Mouse (Mus musculus) hindbrain, embryonic 15.5 days (tissue): ENCODE results near the gene Apeh. TPM values are rescaled to one million over a fixed set of nuclear protein-coding genes. Genes with fewer than 3 reads are reported as not detected.
"Not testable (repeated sequence)": the region's sequence is repeated elsewhere in the genome, so short reads cannot be mapped to it uniquely, and the experiment has no call there.

Source experiments
- ATAC-seq: fragments of 200-750 bp; cut with Nextera tagmentation; 2 replicates; pipeline ENCODE4 v1.8.0; 2017; ENCODE audit warnings: low read depth, moderate number of reproducible peaks, moderate TSS enrichment; ENCODE audit not compliant: low FRiP score
- H3K27ac ChIP-seq: fragments of 300-500 bp; sonication (generic); replicated peaks from 2 replicates; pipeline ENCODE4 v1.5.1; 2015; ENCODE audit warnings: mild to moderate bottlenecking, inconsistent platforms
- H3K27me3 ChIP-seq: fragments of 300-500 bp; sonication (generic); 2 replicates; pipeline ENCODE4 v1.6.1; 2015; ENCODE audit warnings: control low read depth, inconsistent platforms
- H3K36me3 ChIP-seq: fragments of 300-500 bp; sonication (generic); 2 replicates; pipeline ENCODE4 v1.6.1; 2015; ENCODE audit warnings: control low read depth, inconsistent platforms
- H3K4me1 ChIP-seq: fragments of 300-500 bp; sonication (generic); replicated peaks from 2 replicates; pipeline ENCODE4 v1.6.1; 2015; ENCODE audit warnings: control low read depth, inconsistent platforms
- H3K4me2 ChIP-seq: fragments of 300-500 bp; sonication (generic); 2 replicates; pipeline ENCODE4 v1.6.1; 2015; ENCODE audit warnings: moderate library complexity, mild to moderate bottlenecking, inconsistent platforms
- H3K4me3 ChIP-seq: fragments of 300-500 bp; sonication (generic); 2 replicates; pipeline ENCODE4 v1.5.1; 2015; ENCODE audit warnings: mild to moderate bottlenecking, inconsistent platforms
- H3K9ac ChIP-seq: fragments of 300-500 bp; sonication (generic); 2 replicates; pipeline ENCODE4 v1.6.1; 2015; ENCODE audit warnings: inconsistent platforms
- H3K9me3 ChIP-seq: fragments of 300-500 bp; sonication (generic); 2 replicates; pipeline ENCODE4 v1.6.1; 2016; ENCODE audit warnings: control low read depth, inconsistent platforms
- WGBS: fragments of 180-500 bp; shearing (Covaris S2); methylation state at CpG from one replicate; pipeline ENCODE4 v1.1.7; 2015; 5-methylcytosine and 5-hydroxymethylcytosine counted together
- polyA plus RNA-seq: library from polyadenylated mRNA; unstranded; fragments of >200 nt; fragmentation: Nextera tagmentation; extraction: Ambion mirVana; gene quantifications from 2 replicates; pipeline ENCODE4 v1.2.1, GENCODE M21; 2015

Apeh gene
- 52.2 and 62.2 TPM in 2 replicates for polyA plus RNA-seq

DNA sequence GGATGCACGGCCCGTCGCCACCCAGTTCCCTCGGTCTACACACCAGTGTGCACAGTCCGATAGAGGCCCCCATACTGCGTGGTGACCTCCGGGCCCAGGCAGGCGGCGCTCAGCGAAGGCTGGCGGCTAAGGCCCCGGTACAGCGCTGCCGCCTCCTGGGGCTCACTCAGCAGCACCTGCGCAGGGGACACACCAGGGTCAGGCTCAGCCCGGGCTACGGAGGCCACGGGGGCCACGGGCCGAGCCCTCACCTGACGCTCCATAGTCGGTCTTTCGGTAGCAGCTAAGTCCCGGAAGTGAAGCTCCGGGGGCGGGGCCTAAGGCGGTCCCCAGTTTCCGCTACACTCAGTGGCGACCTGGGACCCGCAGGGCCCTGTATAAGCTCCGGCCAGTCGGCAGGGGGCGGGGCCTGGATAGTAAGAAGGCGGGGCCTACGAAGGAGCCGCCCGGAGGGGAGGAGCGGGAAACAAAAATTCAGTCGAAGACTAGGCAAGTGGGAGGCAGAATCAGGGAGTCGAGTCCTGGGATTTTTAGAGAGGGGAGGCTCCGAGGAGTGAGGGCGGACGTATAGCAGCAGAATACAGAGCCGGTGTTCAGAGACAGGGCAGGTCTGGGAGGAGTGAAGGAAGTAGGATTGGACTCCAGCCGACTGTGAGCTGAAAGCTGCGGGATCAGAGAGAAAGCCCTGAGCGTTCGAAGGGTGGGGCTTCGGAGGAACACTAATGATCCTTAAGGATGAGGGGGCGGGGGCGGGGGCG lies at the start of gene Apeh:
Gene Apeh (minus strand): TSS at position 423 of the 758 bp plus-strand sequence.
- H3K4me1 ChIP-seq: peaks cover 29% of the 10 kb centered on the region
- H3K4me3 ChIP-seq: peak within 1 kb of the TSS; percentile 73
- H3K4me2 ChIP-seq: peak within 1 kb of the TSS; percentile 100
- H3K27ac ChIP-seq: peak within 1 kb of the TSS; percentile 77
- peak within 1 kb of the TSS; percentile 76 for H3K9ac ChIP-seq
- no peaks in the 10 kb centered on the region for H3K9me3 ChIP-seq
- H3K36me3 ChIP-seq: peaks cover 42% of the 10 kb centered on the region
- no peaks in the 10 kb centered on the region for H3K27me3 ChIP-seq
- peak; percentile 91 for ATAC-seq
- under 1% methylated on average over 51 of the region's 52 CpGs for WGBS

DNA sequence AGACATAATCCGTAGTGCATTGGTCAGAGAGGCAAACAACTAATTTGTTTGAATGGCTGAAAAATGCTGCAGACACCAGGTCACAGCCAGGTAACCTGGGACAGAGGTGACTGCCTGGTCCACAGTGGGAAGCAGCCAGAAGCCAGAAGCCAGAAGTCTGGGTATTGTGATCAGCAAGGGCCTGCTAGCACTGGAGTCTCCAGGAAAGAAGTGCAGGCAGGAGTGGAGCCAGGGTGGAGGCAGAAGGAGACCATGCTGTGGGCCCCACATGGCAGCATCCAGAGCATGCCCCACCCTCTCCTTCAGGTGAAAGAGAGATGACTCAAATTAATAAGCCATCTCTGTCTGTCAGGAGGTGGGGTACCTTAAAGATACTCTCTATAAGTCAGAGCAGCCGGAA lies 49.1 kb upstream of the Apeh start:
- H3K4me2 ChIP-seq: no peak overlapping the region
- ATAC-seq: no peak
- no peak overlapping the region for H3K9ac ChIP-seq
- no peak overlapping the region for H3K4me3 ChIP-seq
- H3K9me3 ChIP-seq: no peaks in the 10 kb centered on the region
- 79% methylated on average over 2 of the region's 2 CpGs for WGBS
- peaks cover 9% of the 10 kb centered on the region; the same call in 1 of the 2 replicates for H3K36me3 ChIP-seq
- H3K27me3 ChIP-seq: no peaks in the 10 kb centered on the region
- H3K4me1 ChIP-seq: 0 out of 2 replicates have a peak, but pooled peaks cover 3% of the 10 kb centered on the region
- no peak overlapping the region for H3K27ac ChIP-seq

DNA sequence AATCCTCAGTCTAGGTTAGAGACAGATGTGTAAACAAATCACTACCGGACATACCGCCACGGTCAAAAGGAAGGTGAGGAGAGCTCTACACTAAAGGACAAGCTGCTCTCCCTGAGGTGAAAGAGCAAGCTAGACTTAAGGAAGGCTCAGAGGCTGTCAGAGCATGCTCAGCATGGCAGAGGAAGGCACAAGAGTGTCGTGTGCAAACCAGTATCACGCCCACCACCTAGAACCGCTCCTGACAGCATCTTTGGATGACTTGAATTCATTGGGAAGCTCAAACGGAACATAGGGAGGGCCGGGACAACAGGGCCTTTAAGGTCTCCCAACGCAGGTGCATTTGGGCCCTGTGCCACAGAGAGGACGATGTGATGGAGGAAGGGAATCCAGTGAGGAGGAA lies 47.0 kb upstream of the Apeh start:
- Histone ChIP-seq H3K27me3 (no peaks in the 10 kb centered on the region), H3K9me3 (no peaks in the 10 kb centered on the region), H3K9ac (no peak overlapping the region), H3K4me3 (no peak overlapping the region), H3K36me3 (peaks cover 9% of the 10 kb centered on the region; the same call in 1 of the 2 replicates), H3K4me1 (no peaks in the 10 kb centered on the region), H3K4me2 (no peak overlapping the region), H3K27ac (no peak overlapping the region)
- no peak for ATAC-seq
- 85% methylated on average over 10 of the region's 10 CpGs for WGBS

DNA sequence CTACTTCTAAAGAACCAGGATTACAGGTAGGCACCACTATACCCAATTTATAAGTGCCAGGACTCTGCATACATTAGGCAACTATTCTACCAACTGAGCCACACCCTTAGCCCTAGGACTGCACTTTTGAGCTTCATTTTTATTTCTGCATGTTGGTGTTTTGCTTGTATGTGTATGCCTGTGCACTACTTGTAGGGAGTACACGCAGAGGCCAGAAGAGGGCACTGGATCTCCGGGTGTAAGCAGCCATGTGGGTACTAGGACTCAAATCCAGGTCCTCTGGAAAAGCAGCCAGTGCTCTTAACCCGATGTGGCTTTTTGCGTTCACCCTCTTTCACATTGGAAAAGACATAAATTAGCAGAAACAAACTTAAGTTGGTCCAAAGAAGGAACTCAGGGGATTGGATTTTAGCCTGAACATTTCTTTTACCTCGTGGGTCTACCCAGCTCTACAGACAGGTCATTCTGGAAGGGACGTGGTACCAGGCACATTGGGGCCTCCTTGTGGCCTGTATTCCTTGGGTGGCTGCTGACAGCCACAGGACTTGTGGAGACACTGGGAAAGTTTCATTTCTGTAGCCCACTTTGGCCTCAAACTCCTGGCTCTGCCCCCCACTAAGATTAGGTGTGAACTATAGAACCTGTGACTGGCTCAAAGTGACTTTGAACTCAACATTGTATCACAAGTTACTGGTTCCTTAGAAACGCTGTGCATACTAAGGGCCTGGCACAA lies 45.7 kb upstream of the Apeh start:
- Histone ChIP-seq H3K27ac (no peak overlapping the region), H3K4me3 (no peak overlapping the region), H3K9ac (no peak overlapping the region), H3K4me1 (no peaks in the 10 kb centered on the region), H3K36me3 (peaks cover 9% of the 10 kb centered on the region; the same call in 1 of the 2 replicates), H3K27me3 (no peaks in the 10 kb centered on the region), H3K4me2 (no peak overlapping the region), H3K9me3 (no peaks in the 10 kb centered on the region)
- no peak for ATAC-seq
- WGBS: 80% methylated on average over 7 of the region's 7 CpGs

DNA sequence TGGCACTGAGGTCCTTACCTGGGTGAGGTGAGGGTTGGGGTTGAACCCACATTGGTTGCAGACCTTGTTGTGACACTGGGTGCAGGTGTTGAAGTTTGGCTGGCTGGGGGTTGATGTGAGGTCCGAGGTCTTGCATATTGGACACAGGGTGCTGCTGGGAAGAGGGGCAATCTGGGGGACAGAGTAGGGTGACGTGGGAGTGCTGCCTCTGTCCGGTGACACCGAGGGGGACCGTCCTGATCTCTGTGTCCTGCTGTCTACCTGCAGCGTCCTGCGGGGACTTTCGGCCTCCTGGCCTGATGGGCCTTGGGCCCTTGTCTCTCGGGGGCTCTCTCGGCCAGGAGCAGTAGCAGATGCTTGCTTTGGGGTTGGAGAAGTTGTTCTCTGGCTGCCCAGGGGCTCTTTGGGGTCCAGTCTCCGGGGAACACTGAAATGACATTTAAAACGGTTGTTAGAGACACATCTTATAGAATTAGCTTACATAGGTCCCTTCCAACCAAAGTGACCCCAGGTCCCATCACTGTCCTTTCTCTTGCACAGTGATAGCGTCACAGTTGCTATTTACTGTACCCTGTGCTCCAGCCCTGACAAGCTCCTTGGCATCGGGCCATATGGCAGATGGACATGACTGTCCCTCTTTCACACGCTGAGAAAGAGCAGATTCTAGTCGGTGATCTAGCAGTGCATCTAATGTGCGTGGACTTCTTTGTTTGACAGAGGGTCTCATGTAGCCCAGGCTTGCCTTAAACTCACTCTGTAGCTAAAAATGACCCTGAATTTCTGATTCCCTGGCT lies 45.0 kb upstream of the Apeh start:
- H3K27ac ChIP-seq: no peak overlapping the region
- no peak for ATAC-seq
- H3K4me1 ChIP-seq: no peaks in the 10 kb centered on the region
- no peak overlapping the region for H3K9ac ChIP-seq
- H3K9me3 ChIP-seq: no peaks in the 10 kb centered on the region
- H3K4me2 ChIP-seq: no peak overlapping the region
- WGBS: 77% methylated on average over 17 of the region's 17 CpGs
- peaks cover 9% of the 10 kb centered on the region; the same call in 1 of the 2 replicates for H3K36me3 ChIP-seq
- H3K27me3 ChIP-seq: no peaks in the 10 kb centered on the region
- no peak overlapping the region for H3K4me3 ChIP-seq

DNA sequence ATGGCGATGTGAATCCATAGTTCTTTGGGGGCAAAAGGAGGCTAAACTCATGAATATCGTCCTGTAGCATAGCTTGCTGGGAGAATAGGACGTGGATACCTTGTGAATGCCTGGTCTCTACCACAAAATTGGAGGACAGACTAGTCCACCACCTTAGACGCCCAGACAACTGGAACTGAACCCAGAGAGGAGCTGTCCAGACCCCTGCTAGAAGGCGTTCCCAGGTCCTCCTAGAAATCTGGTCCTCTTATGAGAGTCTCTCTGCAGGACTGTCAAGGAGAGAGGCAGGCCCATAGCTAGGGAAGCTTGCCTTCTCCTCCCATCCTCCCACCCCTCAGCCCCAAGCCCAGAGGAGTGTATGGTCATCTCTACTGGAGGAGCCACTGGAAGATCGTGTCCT lies 43.7 kb upstream of the Apeh start:
- Histone ChIP-seq H3K9me3 (no peaks in the 10 kb centered on the region), H3K36me3 (peaks cover 9% of the 10 kb centered on the region; the same call in 1 of the 2 replicates), H3K9ac (no peak overlapping the region), H3K4me3 (no peak overlapping the region), H3K27ac (no peak overlapping the region), H3K4me2 (no peak overlapping the region), H3K27me3 (no peaks in the 10 kb centered on the region), H3K4me1 (no peaks in the 10 kb centered on the region)
- WGBS: 82% methylated on average over 6 of the region's 6 CpGs
- no peak for ATAC-seq

DNA sequence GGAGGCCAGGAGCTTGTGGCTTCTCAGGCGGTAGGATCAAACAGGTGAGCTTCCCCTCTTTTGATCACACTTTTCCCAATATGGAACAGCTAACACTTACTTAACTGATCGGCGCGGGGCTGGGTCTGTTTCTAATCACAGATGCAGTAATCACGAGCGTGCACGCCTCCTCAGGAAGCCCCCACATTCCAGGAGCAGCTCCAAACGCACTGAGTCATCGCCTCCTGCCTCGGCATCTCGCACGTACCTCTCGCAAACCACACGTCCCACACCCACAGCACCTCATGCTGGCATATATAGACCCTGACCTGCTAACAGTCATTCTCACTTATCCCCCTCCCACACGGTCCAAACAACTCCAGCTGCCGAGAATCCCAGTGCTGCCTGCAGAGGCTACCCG lies 43.1 kb upstream of the Apeh start:
- WGBS: 78% methylated on average over 17 of the region's 17 CpGs
- H3K27ac ChIP-seq: no peak overlapping the region
- H3K4me2 ChIP-seq: no peak overlapping the region
- H3K9me3 ChIP-seq: no peaks in the 10 kb centered on the region
- H3K36me3 ChIP-seq: peaks cover 9% of the 10 kb centered on the region; the same call in 1 of the 2 replicates
- H3K27me3 ChIP-seq: no peaks in the 10 kb centered on the region
- ATAC-seq: no peak
- no peak overlapping the region for H3K9ac ChIP-seq
- no peak overlapping the region for H3K4me3 ChIP-seq
- H3K4me1 ChIP-seq: no peaks in the 10 kb centered on the region

DNA sequence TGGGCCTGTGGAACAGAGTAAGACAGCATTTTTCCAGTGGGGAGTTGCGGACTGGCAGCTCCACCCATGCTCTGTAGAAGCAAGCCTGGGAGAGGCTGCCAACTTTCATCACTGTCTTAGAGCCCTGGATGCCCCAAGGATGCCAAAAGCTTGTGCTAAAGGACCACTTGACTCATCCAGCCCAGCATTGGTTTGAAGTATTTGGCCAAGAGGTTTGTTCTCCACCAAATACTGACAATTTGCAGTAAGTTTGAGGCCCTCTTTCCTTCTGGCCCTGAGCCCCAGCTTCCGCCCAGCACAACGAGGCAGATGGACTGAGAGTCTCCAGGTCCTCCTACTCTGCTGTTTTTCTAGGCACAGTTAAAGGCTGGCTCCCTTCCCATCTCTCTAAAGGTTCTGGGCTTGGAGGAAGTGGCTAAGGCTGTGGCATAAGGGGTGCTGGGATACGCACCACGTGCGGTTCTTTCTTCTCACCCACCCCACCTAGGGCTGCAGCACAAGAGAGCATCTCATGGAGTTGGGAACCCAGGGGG lies 42.6 kb upstream of the Apeh start:
- Histone ChIP-seq H3K4me2 (no peak overlapping the region), H3K27me3 (no peaks in the 10 kb centered on the region), H3K9me3 (no peaks in the 10 kb centered on the region), H3K27ac (no peak overlapping the region), H3K36me3 (peaks cover 9% of the 10 kb centered on the region; the same call in 1 of the 2 replicates), H3K4me3 (no peak overlapping the region), H3K4me1 (no peaks in the 10 kb centered on the region), H3K9ac (no peak overlapping the region)
- 84% methylated on average over 6 of the region's 6 CpGs for WGBS
- ATAC-seq: no peak

DNA sequence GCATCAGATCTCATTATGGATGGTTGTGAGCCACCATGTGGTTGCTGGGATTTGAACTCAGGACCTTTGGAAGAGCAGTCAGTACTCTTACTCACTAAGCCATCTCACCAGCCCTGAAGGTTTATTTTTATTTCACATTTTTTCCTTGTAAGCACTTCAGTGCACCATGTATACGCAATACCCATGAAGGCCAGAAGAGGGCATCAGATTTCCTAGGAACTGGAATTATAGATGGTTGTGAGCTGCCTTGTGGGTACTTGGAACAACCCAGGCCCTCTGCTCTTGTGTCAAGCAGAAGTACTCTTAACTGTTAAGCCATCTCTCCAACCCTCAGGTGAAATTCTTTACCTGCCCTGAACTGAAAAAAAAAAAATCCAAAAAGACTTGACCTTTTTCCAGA lies 41.8 kb upstream of the Apeh start:
- Histone ChIP-seq H3K9me3 (no peaks in the 10 kb centered on the region), H3K4me3 (no peak overlapping the region), H3K36me3 (peaks cover 13% of the 10 kb centered on the region; the same call in 1 of the 2 replicates), H3K9ac (no peak overlapping the region), H3K27me3 (no peaks in the 10 kb centered on the region), H3K4me2 (no peak overlapping the region), H3K27ac (no peak overlapping the region), H3K4me1 (no peaks in the 10 kb centered on the region)
- 24% methylated on average over 1 of the region's 1 CpGs for WGBS
- no peak for ATAC-seq

DNA sequence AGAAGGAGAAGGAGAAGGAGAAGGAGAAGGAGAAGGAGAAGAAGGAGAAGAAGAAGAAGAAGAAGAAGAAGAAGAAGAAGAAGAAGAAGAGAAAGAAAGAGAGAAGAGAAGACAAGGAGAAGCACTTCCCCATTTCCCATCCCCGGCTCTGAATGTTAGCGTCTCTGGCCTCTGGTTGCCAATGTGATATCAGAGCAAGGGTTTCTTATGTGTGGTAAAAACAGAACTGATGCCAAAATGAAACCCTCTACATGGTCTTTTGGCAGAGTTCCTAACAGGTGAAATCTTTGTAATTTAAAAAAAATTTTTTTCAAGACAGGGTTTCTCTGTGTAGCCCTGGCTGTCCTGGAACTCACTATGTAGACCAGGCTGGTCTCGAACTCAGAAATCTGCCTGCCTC lies 41.3 kb upstream of the Apeh start:
- H3K27me3 ChIP-seq, H3K4me1 ChIP-seq, H3K4me2 ChIP-seq, H3K9me3 ChIP-seq, ATAC-seq, H3K27ac ChIP-seq, H3K9ac ChIP-seq, H3K4me3 ChIP-seq: not testable (repeated sequence)
- 95% methylated on average over 3 of the region's 3 CpGs for WGBS
- H3K36me3 ChIP-seq: peaks cover 13% of the 10 kb centered on the region; the same call in 1 of the 2 replicates

DNA sequence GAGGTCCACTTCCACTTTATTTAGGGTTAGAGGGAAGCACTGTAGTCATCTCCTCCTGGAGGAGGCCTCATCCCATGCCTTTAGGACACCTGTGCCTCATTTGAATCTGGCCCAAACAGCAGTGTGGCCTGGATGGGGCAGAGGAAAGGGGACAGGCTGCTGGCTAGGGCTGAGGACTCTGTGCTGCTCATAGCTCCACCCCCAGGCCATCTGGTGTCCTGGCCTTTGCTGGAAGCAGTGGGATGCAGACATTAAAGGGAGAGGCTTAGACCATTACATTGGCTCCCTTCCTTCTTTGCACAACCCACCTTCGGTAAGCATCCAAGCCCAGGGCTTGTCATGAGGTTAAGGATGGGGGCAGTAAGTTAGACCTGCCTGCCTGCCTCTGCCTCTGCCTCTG lies 39.1 kb upstream of the Apeh start:
- Histone ChIP-seq H3K27ac (no peak overlapping the region), H3K9ac (no peak overlapping the region), H3K9me3 (no peaks in the 10 kb centered on the region), H3K4me2 (no peak overlapping the region), H3K36me3 (0 out of 2 replicates have a peak, but pooled peaks cover 9% of the 10 kb centered on the region), H3K4me3 (no peak overlapping the region), H3K27me3 (no peaks in the 10 kb centered on the region), H3K4me1 (no peaks in the 10 kb centered on the region)
- no peak for ATAC-seq
- 46% methylated on average over 1 of the region's 1 CpGs for WGBS
